Mouse (Mus musculus) stomach, postnatal 0 days (tissue): ENCODE measurements around the gene Ypel5. TPM values are rescaled to one million over a fixed set of nuclear protein-coding genes. Genes with fewer than 3 reads are reported as not detected.

Experiments used
- ATAC-seq: fragments of 200-750 bp; cut with Nextera tagmentation; 2 replicates; pipeline ENCODE4 v1.8.0; 2017; ENCODE audit not compliant: low FRiP score, low TSS enrichment
- DNase-seq: peaks from one replicate; pipeline ENCODE4 v3.0.0-alpha.2; 2016; ENCODE audit warnings: low spot score
- H3K27ac ChIP-seq: fragments of 300-500 bp; sonication (generic); replicated peaks from 2 replicates; pipeline ENCODE4 v1.5.1; 2014; ENCODE audit warnings: mild to moderate bottlenecking, control low read depth
- H3K27me3 ChIP-seq: fragments of 300-500 bp; sonication (generic); 2 replicates; pipeline ENCODE4 v1.6.1; 2014; ENCODE audit warnings: low read length; ENCODE audit not compliant: control insufficient read depth, insufficient read depth
- H3K36me3 ChIP-seq: fragments of 300-500 bp; sonication (generic); 2 replicates; pipeline ENCODE4 v1.6.1; 2014; ENCODE audit warnings: low read length, mixed read lengths; ENCODE audit not compliant: control insufficient read depth, insufficient read depth
- H3K4me1 ChIP-seq: fragments of 300-500 bp; sonication (generic); replicated peaks from 2 replicates; pipeline ENCODE4 v1.6.1; 2014; ENCODE audit warnings: antibody characterized with exemption; ENCODE audit not compliant: control insufficient read depth, insufficient read depth
- H3K4me2 ChIP-seq: fragments of 300-500 bp; sonication (generic); replicated peaks from 2 replicates; pipeline ENCODE4 v1.6.1; 2014; ENCODE audit warnings: low read depth, mild to moderate bottlenecking, control low read depth, moderate library complexity
- H3K4me3 ChIP-seq: fragments of 300-500 bp; sonication (generic); 2 replicates; pipeline ENCODE4 v1.5.1; 2014; ENCODE audit warnings: low read depth, low read length, control low read depth
- H3K9ac ChIP-seq: fragments of 300-500 bp; sonication (generic); 2 replicates; pipeline ENCODE4 v1.6.1; 2014; ENCODE audit warnings: mild to moderate bottlenecking, low read length, control low read depth, mixed read lengths
- H3K9me3 ChIP-seq: fragments of 300-500 bp; sonication (generic); 2 replicates; pipeline ENCODE4 v1.6.1; 2016; ENCODE audit warnings: low read length; ENCODE audit not compliant: control insufficient read depth
- CTCF ChIP-seq: IDR thresholded peaks from 2 replicates; pipeline ENCODE4 v1.5.1; 2016; ENCODE audit warnings: antibody characterized with exemption, low read depth, mild to moderate bottlenecking, moderate library complexity
- EP300 ChIP-seq: optimal IDR thresholded peaks from 2 replicates; pipeline ENCODE3; 2016; ENCODE audit warnings: antibody characterized with exemption
- WGBS: fragments of 180-500 bp; shearing (Covaris S2); extraction: QIAGEN DNeasy Blood & Tissue Kit; methylation state at CpG from one replicate; pipeline ENCODE4 v1.1.7; 2014; 5-methylcytosine and 5-hydroxymethylcytosine counted together
- polyA plus RNA-seq: library from polyadenylated mRNA; unstranded; fragments of >200 nt; fragmentation: Nextera tagmentation; extraction: Ambion mirVana; gene quantifications from 2 replicates; pipeline ENCODE4 v1.2.1, GENCODE M21; 2015

The Ypel5 gene
- polyA plus RNA-seq, 1 experiment from 2014 or later, result 67.3 TPM

GRCm38 (mm10) chr17:72837824-72838474, 1.7 kb downstream of the Ypel5 start:
- TF ChIP-seq CTCF (no peak; the same call in 1 of the 2 replicates), EP300 (peak; percentile 32)
- no peak for ATAC-seq
- Histone ChIP-seq H3K4me3 (peak overlapping the region; percentile 98), H3K27ac (peak overlapping the region; percentile 100), H3K4me1 (peaks cover 3% of the 10 kb centered on the region; the same call in 1 of the 2 replicates), H3K9ac (peak overlapping the region; percentile 100), H3K27me3 (no peaks in the 10 kb centered on the region), H3K36me3 (peaks cover 2% of the 10 kb centered on the region; the same call in 1 of the 2 replicates), H3K4me2 (peak overlapping the region; percentile 63), H3K9me3 (no peaks in the 10 kb centered on the region)
- 20% methylated on average over 8 of the region's 8 CpGs for WGBS
- no peak for DNase-seq

- H3K4me3 ChIP-seq, result no peak overlapping the region
- peaks cover 3% of the 10 kb centered on the region; the same call in 1 of the 2 replicates for H3K4me1 ChIP-seq
- TF ChIP-seq EP300, result no peak
- no peak for TF ChIP-seq CTCF
- H3K36me3 ChIP-seq, result peaks cover 2% of the 10 kb centered on the region; the same call in 1 of the 2 replicates
- no peak for DNase-seq
- no peak overlapping the region for H3K4me2 ChIP-seq
- WGBS, result 75% methylated on average over 2 of the region's 2 CpGs
- no peak overlapping the region for H3K9ac ChIP-seq
- no peak overlapping the region for H3K27ac ChIP-seq
- no peak for ATAC-seq
- no peaks in the 10 kb centered on the region for H3K9me3 ChIP-seq
- no peaks in the 10 kb centered on the region for H3K27me3 ChIP-seq
Measured at GRCm38 (mm10) chr17:72839000-72839399, 2.7 kb downstream of the Ypel5 start.

GRCm38 (mm10) chr17:72844393-72844792, 8.1 kb downstream of the Ypel5 start:
- no peak overlapping the region for H3K4me2 ChIP-seq
- H3K9ac ChIP-seq, result no peak overlapping the region
- H3K4me1 ChIP-seq, result no peaks in the 10 kb centered on the region
- no peaks in the 10 kb centered on the region for H3K27me3 ChIP-seq
- H3K4me3 ChIP-seq, result no peak overlapping the region
- no peak overlapping the region for H3K27ac ChIP-seq
- WGBS, result 95% methylated on average over 6 of the region's 6 CpGs
- H3K36me3 ChIP-seq, result peaks cover 5% of the 10 kb centered on the region; the same call in 1 of the 2 replicates
- no peak for DNase-seq
- no peaks in the 10 kb centered on the region for H3K9me3 ChIP-seq
- ATAC-seq, result no peak
- no peak for TF ChIP-seq EP300

- TF ChIP-seq CTCF (no peak), EP300 (no peak)
- no peak overlapping the region for H3K27ac ChIP-seq
- H3K4me2 ChIP-seq, result no peak overlapping the region
- WGBS, result 83% methylated on average over 7 of the region's 7 CpGs
- no peaks in the 10 kb centered on the region for H3K27me3 ChIP-seq
- H3K36me3 ChIP-seq, result peaks cover 5% of the 10 kb centered on the region; the same call in 1 of the 2 replicates
- no peaks in the 10 kb centered on the region for H3K9me3 ChIP-seq
- no peak overlapping the region for H3K4me3 ChIP-seq
- H3K4me1 ChIP-seq, result no peaks in the 10 kb centered on the region
- no peak overlapping the region for H3K9ac ChIP-seq
- DNase-seq, result no peak
- no peak for ATAC-seq
Measured at GRCm38 (mm10) chr17:72844949-72845490, 8.8 kb downstream of the Ypel5 start.

- Histone ChIP-seq H3K9ac (no peak overlapping the region), H3K4me1 (no peaks in the 10 kb centered on the region), H3K27me3 (no peaks in the 10 kb centered on the region), H3K4me2 (no peak overlapping the region), H3K36me3 (0 out of 2 replicates have a peak, but pooled peaks cover 3% of the 10 kb centered on the region), H3K27ac (no peak overlapping the region), H3K4me3 (no peak overlapping the region), H3K9me3 (no peaks in the 10 kb centered on the region)
- no peak for ATAC-seq
- no peak for TF ChIP-seq EP300
- DNase-seq, result no peak
Measured at GRCm38 (mm10) chr17:72845521-72845920, 9.3 kb downstream of the Ypel5 start.

GRCm38 (mm10) chr17:72855298-72855697, 19.0 kb downstream of the Ypel5 start:
- no peak overlapping the region for H3K9ac ChIP-seq
- no peak overlapping the region for H3K4me2 ChIP-seq
- no peaks in the 10 kb centered on the region for H3K4me1 ChIP-seq
- H3K27ac ChIP-seq, result no peak overlapping the region
- no peaks in the 10 kb centered on the region for H3K9me3 ChIP-seq
- H3K36me3 ChIP-seq, result no peaks in the 10 kb centered on the region
- no peak for DNase-seq
- no peak for ATAC-seq
- no peak for TF ChIP-seq EP300
- peak; percentile 47 for TF ChIP-seq CTCF
- no peak overlapping the region for H3K4me3 ChIP-seq
- H3K27me3 ChIP-seq, result no peaks in the 10 kb centered on the region
- WGBS, result 45% methylated on average over 1 of the region's 1 CpGs
